Mouse (Mus musculus): ENCODE data around the gene Afmid.

DNA sequence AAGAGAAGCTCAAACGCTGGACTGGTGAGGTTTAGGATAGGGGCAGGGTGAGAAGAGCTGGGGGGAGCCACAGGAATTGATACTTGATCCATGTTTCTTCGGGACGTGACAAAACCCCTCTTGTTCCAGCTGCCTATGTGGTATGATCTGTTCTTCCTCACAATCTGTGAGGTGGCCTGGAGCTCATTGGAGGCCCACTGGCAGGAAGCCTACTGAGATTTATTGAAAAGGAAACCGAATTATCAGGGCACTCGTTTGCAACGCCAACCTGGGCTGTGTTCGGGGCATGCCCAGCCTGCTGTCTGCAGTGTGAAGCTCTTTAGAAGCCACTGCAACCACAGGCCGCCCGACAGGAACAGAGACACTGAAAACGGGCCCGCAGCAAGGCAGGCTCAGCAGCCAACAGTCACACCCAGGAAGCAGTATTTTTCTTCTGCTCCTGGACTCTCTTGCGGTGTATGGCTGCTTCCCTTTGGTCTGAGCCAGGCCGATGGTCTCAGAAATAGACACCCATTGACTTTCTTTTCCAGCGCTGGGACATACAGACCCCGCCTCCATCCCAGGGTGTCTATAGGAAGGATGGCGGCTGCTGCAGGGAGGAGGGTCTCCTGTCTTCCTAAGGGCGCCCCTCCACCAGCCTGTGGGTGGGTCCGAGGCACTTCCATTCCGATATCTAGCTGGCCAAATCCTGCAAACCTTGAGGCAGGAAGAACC, 22.7 kb downstream of the Afmid start:
- TF ChIP-seq CTCF (IDR thresholded peaks at IDR 0.05; ENCODE audit: low read depth) (no peak), EP300 (IDR thresholded peaks at IDR 0.05; ENCODE audit: low read depth) (no peak)

All from liver, postnatal 0 days (tissue).